Mouse (Mus musculus): ENCODE data around the gene Olfr308. TPM values are rescaled to one million over a fixed set of nuclear protein-coding genes. Genes with fewer than 3 reads are reported as not detected.
"Not testable (repeated sequence)": the region's sequence is repeated elsewhere in the genome, so short reads cannot be mapped to it uniquely, and the experiment has no call there.

Olfr308 gene
- not detected in 2 replicates for polyA plus RNA-seq (2016; fragmentation: Nextera tagmentation; extraction: Ambion mirVana)

DNA sequence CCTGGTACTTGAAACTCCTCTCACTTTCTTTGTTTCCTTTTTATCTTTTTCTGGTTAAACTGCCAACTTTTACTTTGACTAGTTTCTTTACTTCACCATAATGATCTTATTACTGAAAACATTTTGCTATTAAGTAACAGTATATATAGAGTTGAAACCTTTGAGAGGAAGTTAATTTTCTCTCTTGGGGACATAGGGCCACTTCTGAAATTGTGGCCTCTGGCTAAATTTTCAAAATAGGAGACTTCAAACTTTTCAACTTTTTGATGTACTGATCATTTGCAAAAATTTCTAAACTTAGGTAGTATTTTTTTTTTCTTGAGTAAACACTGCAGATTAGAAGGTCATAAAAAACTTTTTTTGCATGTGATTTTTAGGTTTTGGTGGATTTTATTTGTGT, at the start of gene Olfr308:
TSS of gene Olfr308 (minus strand) at position 101 of the 400 bp plus-strand sequence.
- no peak within 1 kb of the TSS for H3K27ac ChIP-seq
- no peak within 1 kb of the TSS for H3K4me3 ChIP-seq
- H3K36me3 ChIP-seq: no peaks in the 10 kb centered on the region
- H3K27me3 ChIP-seq: no peaks in the 10 kb centered on the region
- H3K4me2 ChIP-seq (replicated peaks): no peak within 1 kb of the TSS
- ATAC-seq (ENCODE audit: low FRiP score): no peak
- no peak within 1 kb of the TSS for H3K9ac ChIP-seq
- no peaks in the 10 kb centered on the region for H3K9me3 ChIP-seq (replicated peaks)
- no peaks in the 10 kb centered on the region for H3K4me1 ChIP-seq

DNA sequence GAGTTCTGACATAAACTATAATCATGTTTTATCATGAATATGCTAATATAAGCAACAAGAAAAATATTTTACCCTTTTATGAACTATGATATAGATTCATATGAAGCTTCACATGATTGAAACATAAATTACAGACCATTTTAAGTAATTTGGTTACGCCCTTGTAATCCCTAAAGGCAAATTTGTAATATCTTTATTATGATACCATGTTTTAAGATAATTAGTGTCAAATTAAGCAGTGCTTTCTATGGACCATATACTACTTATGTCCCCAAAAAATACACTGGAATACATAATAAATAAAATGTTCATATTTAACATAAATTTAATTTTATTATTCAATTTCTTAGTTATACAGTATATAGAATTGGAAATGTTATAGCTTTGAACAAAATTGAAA, 41.4 kb upstream of the Olfr308 start, which contains the start of gene Olfr305:
TSS of gene Olfr305 (minus strand) at position 101 of the 400 bp plus-strand sequence.
- Histone ChIP-seq H3K27me3 (no peaks in the 10 kb centered on the region), H3K36me3 (no peaks in the 10 kb centered on the region), H3K27ac (no peak within 1 kb of the TSS), H3K4me3 (no peak within 1 kb of the TSS), H3K9ac (no peak within 1 kb of the TSS), H3K4me2 (replicated peaks) (no peak within 1 kb of the TSS), H3K4me1 (no peaks in the 10 kb centered on the region), H3K9me3 (replicated peaks) (no peaks in the 10 kb centered on the region)
- no peak for ATAC-seq (ENCODE audit: low FRiP score)
- 79% methylated on average over 1 of the region's 1 CpGs for WGBS

DNA sequence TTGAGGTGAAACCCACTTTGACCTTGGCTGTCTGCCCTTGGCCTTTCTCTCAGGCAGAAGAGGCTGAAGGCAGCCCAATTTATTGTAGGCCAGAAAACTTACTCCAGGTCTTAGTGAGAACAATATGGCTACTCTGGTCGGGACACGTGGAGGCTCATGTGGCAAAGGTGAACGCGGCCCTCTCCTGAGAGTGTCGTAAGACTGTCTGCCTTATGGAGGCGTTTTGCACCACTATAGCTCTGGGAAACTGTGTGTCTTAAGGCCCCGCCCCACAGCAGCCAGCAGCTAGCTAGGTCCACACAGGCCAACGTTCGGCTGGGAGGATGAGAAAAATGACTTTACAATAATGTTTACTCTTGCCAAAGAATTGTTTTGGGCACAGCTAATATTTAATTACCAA, 20.9 kb upstream of the Olfr308 start:
- H3K4me3 ChIP-seq; H3K4me2 ChIP-seq (replicated peaks); H3K9me3 ChIP-seq (replicated peaks); H3K9ac ChIP-seq; H3K27ac ChIP-seq; ATAC-seq (ENCODE audit: low FRiP score); H3K36me3 ChIP-seq; H3K27me3 ChIP-seq; H3K4me1 ChIP-seq: not testable (repeated sequence)
- 92% methylated on average over 9 of the region's 9 CpGs for WGBS

DNA sequence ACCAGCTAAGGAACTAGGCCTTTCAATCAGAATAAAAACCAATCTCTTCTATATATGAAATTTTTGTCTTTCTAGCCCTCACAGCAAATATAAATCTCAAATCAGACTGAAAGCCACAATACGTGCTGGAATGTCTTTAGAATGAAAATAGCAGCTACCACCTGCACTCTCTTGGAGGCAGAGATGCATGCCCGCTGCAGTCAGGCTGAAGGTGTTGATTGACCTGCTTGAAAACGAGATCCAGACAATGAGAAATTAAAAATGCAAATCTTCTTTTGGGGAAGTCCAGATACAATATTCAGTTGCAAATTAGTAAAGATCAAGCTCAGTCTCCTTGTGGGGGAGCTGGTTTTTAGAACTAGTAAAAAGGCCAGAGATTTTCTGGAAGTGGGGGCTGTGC, 18.8 kb upstream of the Olfr308 start:
- Histone ChIP-seq H3K27me3 (no peaks in the 10 kb centered on the region), H3K9ac (no peak overlapping the region), H3K27ac (no peak overlapping the region), H3K36me3 (no peaks in the 10 kb centered on the region), H3K4me3 (no peak overlapping the region), H3K4me2 (replicated peaks) (no peak overlapping the region), H3K9me3 (replicated peaks) (no peaks in the 10 kb centered on the region), H3K4me1 (no peaks in the 10 kb centered on the region)
- 81% methylated on average over 3 of the region's 3 CpGs for WGBS
- ATAC-seq (ENCODE audit: low FRiP score): no peak

DNA sequence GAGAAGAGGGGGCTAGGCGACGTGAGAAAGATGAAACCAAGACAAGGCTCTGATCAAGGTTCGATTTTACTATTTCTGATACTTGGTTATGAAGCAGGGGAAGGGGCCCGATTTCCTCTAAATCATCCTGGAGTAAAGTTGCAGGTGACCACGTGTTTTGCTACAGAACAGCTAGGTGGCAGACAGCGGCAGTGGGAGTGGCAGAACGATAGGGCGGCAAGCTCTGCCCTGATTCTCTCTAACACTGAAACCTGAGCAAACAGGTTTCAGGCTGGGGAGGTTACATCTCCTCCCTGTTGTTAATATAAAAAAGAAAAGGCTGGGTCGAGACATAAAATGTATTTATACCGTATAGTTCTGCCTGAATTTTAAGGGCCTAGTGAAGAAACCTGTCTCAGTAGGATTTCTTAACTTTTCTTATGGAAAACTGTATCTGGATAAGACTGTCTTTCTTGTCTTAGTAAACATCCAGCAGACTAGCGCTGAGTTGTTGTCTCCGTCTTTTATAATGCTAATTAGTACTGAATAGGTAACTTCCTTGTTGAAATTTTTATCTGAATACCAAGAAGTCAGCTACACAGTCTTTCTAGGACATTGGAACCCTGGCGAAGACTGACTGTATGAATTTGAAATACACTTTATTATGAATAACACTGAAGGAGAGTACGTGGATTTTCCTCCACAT, 17.6 kb upstream of the Olfr308 start:
- Histone ChIP-seq H3K9me3 (replicated peaks) (no peaks in the 10 kb centered on the region), H3K9ac (no peak overlapping the region), H3K4me2 (replicated peaks) (no peak overlapping the region), H3K4me3 (no peak overlapping the region), H3K36me3 (no peaks in the 10 kb centered on the region), H3K27me3 (no peaks in the 10 kb centered on the region), H3K27ac (no peak overlapping the region), H3K4me1 (no peaks in the 10 kb centered on the region)
- 81% methylated on average over 14 of the region's 14 CpGs for WGBS
- ATAC-seq (ENCODE audit: low FRiP score): no peak

DNA sequence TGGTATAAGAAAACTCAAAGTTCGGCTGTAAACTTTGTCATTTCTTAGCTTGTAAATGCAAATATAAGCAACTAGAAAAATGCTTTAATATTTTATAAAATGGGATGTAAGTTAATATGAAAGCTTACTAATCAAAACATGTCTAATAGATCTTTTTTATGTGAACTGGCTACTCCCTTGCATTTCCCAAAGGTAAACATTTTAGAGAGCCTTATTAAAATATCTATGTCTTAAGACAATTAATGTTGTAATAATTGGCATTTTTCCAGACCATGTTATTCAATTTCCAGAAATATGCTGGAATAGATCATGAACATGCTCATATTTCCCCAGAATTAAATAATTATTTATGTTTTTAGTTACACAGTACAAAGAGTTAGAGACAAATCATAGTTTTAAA, 12.1 kb upstream of the Olfr308 start, which contains the start of gene Olfr307:
TSS of gene Olfr307 (minus strand) at position 101 of the 400 bp plus-strand sequence.
- no peak within 1 kb of the TSS for H3K4me2 ChIP-seq (replicated peaks)
- WGBS: 76% methylated on average over 1 of the region's 1 CpGs

DNA sequence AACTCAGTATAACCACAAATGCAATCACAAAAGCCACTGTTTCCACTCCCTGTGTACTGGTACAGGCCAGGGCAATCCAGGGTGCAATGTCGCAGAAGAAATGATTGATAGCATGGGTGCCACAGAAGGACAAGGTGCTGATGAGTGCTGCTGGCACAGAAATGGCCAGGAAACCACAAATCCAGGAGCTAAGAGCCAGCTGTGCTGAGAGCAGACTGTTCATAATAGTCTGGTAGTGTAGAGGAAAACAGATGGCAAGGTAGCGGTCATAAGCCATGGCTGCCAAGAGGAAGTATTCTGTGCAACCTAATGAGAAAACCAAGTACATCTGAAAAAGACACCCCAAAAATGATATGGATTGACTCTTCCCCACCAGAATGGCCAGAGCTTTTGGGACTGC, 4.1 kb downstream of the Olfr308 start:
- H3K4me1 ChIP-seq: no peaks in the 10 kb centered on the region
- H3K4me2 ChIP-seq (replicated peaks): no peak overlapping the region
- WGBS: 99% methylated on average over 2 of the region's 2 CpGs
- no peak for ATAC-seq (ENCODE audit: low FRiP score)
- H3K9me3 ChIP-seq (replicated peaks): no peaks in the 10 kb centered on the region
- no peak overlapping the region for H3K27ac ChIP-seq
- H3K36me3 ChIP-seq: no peaks in the 10 kb centered on the region
- H3K4me3 ChIP-seq: no peak overlapping the region
- H3K9ac ChIP-seq: no peak overlapping the region
- no peaks in the 10 kb centered on the region for H3K27me3 ChIP-seq

More for the DNA sequence above, 12.1 kb upstream of the Olfr308 start, which contains the start of gene Olfr307:
- H3K9me3 ChIP-seq (replicated peaks): no peaks in the 10 kb centered on the region
- no peak for ATAC-seq (ENCODE audit: low FRiP score)
- no peaks in the 10 kb centered on the region for H3K36me3 ChIP-seq
- H3K4me1 ChIP-seq: no peaks in the 10 kb centered on the region
- H3K27me3 ChIP-seq: no peaks in the 10 kb centered on the region
- no peak within 1 kb of the TSS for H3K9ac ChIP-seq
- no peak within 1 kb of the TSS for H3K4me3 ChIP-seq
- no peak within 1 kb of the TSS for H3K27ac ChIP-seq

- no peaks in the 10 kb centered on the region for H3K9me3 ChIP-seq (replicated peaks)
- H3K27ac ChIP-seq: no peak within 1 kb of the TSS
- 74% methylated on average over 2 of the region's 2 CpGs for WGBS
- H3K4me3 ChIP-seq: no peak within 1 kb of the TSS
- ATAC-seq (ENCODE audit: low FRiP score): no peak
- no peak within 1 kb of the TSS for H3K4me2 ChIP-seq (replicated peaks)
- H3K27me3 ChIP-seq: no peaks in the 10 kb centered on the region
- no peak within 1 kb of the TSS for H3K9ac ChIP-seq
- no peaks in the 10 kb centered on the region for H3K4me1 ChIP-seq
- no peaks in the 10 kb centered on the region for H3K36me3 ChIP-seq
Observed at GRCm38 (mm10) chr7:86313608-86314007, 11.8 kb downstream of the Olfr308 start, which contains the start of gene Olfr309. Gene Olfr309 (minus strand): TSS chr7:86313708.

DNA sequence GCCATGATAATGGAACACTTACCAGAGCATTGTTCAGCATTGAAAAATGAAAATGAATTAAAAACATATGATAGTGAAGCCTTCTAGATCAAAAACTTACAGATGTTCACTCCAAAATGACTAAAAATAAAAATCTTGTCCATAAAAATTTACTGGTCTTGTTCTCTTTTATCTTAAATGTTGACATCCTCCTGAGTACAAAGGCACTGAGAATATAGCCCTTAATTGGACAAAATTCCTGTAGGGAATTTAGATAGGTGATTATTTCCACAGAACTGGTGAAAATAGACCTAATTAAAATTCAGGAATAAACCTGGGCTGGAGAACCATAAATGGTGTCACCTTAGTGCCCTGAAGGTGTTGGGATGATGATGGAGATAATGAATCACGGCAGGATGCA, 48.4 kb downstream of the Olfr308 start, which contains the start of gene Olfr310:
TSS of gene Olfr310 (minus strand) at position 101 of the 400 bp plus-strand sequence.
- H3K27ac ChIP-seq: no peak within 1 kb of the TSS
- 71% methylated on average over 1 of the region's 1 CpGs for WGBS
- H3K27me3 ChIP-seq: no peaks in the 10 kb centered on the region
- H3K4me1 ChIP-seq: no peaks in the 10 kb centered on the region
- no peaks in the 10 kb centered on the region for H3K36me3 ChIP-seq
- H3K4me2 ChIP-seq (replicated peaks): no peak within 1 kb of the TSS
- no peak for ATAC-seq (ENCODE audit: low FRiP score)
- H3K4me3 ChIP-seq: no peak within 1 kb of the TSS
- H3K9ac ChIP-seq: no peak within 1 kb of the TSS
- H3K9me3 ChIP-seq (replicated peaks): no peaks in the 10 kb centered on the region

Small RNAs within 50 kb of the gene (microRNA-seq; reads per million reads assigned to microRNA genes)
- not detected for gene Gm23192

Other genes with a start within 250 kb of the Olfr308 start
- not detected in 2 replicates for gene Vmn2r75, start 153.9 kb downstream of the Olfr308 start, polyA plus RNA-seq (2016; fragmentation: Nextera tagmentation; extraction: Ambion mirVana)
- gene Vmn2r76, start 79.3 kb downstream of the Olfr308 start, polyA plus RNA-seq (2016; fragmentation: Nextera tagmentation; extraction: Ambion mirVana): not detected in 2 replicates
- not detected in 2 replicates for gene Olfr310, start 48.5 kb downstream of the Olfr308 start, polyA plus RNA-seq (2016; fragmentation: Nextera tagmentation; extraction: Ambion mirVana)
- gene Olfr309, start 11.9 kb downstream of the Olfr308 start, polyA plus RNA-seq (2016; fragmentation: Nextera tagmentation; extraction: Ambion mirVana): not detected in 2 replicates
- not detected in 2 replicates for gene Olfr307, start 12.0 kb upstream of the Olfr308 start, polyA plus RNA-seq (2016; fragmentation: Nextera tagmentation; extraction: Ambion mirVana)
- gene Olfr305, start 41.3 kb upstream of the Olfr308 start, polyA plus RNA-seq (2016; fragmentation: Nextera tagmentation; extraction: Ambion mirVana): not detected in 2 replicates
- not detected in 2 replicates for gene Olfr304, start 61.0 kb upstream of the Olfr308 start, polyA plus RNA-seq (2016; fragmentation: Nextera tagmentation; extraction: Ambion mirVana)
- not detected in 2 replicates for gene Olfr303, start 72.2 kb upstream of the Olfr308 start, polyA plus RNA-seq (2016; fragmentation: Nextera tagmentation; extraction: Ambion mirVana)
- gene Olfr301, start 78.2 kb upstream of the Olfr308 start, polyA plus RNA-seq (2016; fragmentation: Nextera tagmentation; extraction: Ambion mirVana): not detected in 2 replicates
- gene Olfr299, start 134.3 kb upstream of the Olfr308 start, polyA plus RNA-seq (2016; fragmentation: Nextera tagmentation; extraction: Ambion mirVana): not detected in 2 replicates
- not detected in 2 replicates for gene Olfr298, start 166.9 kb upstream of the Olfr308 start, polyA plus RNA-seq (2016; fragmentation: Nextera tagmentation; extraction: Ambion mirVana)
- not detected in 2 replicates for gene Olfr297, start 194.3 kb upstream of the Olfr308 start, polyA plus RNA-seq (2016; fragmentation: Nextera tagmentation; extraction: Ambion mirVana)